In the genomic region with DNA sequence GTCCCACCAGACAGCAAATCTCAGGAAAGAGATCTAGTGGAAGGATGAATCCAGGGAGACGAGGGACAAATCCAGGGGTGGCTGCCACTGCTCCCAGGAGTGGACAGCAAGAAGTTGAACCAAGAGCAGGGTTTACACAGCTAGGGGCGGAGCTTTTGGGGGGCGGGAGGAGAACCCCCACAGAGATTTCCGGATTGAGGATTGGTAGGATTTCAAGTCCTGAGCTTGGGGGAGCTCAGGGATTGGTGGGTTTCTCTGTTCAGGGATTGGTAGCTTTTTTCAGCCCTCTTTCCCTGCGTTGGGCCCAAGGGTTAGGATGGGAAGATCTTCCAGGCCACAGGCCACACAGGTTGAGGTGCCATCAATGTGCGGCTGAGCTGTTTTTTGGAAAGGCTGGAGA, we compare ENCODE assay signal across 19 mouse cellular contexts. TPM values are rescaled to one million over a fixed set of nuclear protein-coding genes. Genes with fewer than 3 reads are reported as not detected.
"Had no signal": no experiment of that assay in that cellular context is flagged by ENCODE, and none has a peak within 500 bp of the region (broad histone marks: within the 10 kb centered on the region; RNA-seq: fewer than 3 reads in every experiment).

No protein-coding gene starts in this region.

- H3K9ac ChIP-seq: lung, embryonic 14.5 days; stomach, embryonic 15.5 days had no signal

- DNase-seq: lung, adult 18-20 months; lung, embryonic 14.5 days; lung, postnatal 10 days; lung, postnatal 4 days; midbrain, embryonic 14.5 days; retina, postnatal 1 day; right cerebral cortex, adult 18-20 months; thymus, adult 18-20 months; thymus, postnatal 25 days; thymus, postnatal 4 days had no signal

- H3K4me1 ChIP-seq: stomach, embryonic 15.5 days had no signal

- H3K4me3 ChIP-seq: myocyte had no signal

- H3K36me3 ChIP-seq: midbrain, embryonic 10.5 days; midbrain, embryonic 12.5 days; neural tube, embryonic 13.5 days; neural tube, embryonic 15.5 days; stomach, embryonic 15.5 days had no signal

- H3K27ac ChIP-seq: midbrain, embryonic 10.5 days; midbrain, embryonic 12.5 days; neural tube, embryonic 13.5 days; neural tube, embryonic 15.5 days; stomach, embryonic 15.5 days; stomach, postnatal 0 days had no signal

- H3K9me3 ChIP-seq: midbrain, embryonic 10.5 days; midbrain, embryonic 12.5 days; neural tube, embryonic 13.5 days; neural tube, embryonic 15.5 days; stomach, embryonic 15.5 days had no signal

RNA-seq across cellular contexts. Expression of gene Gm10428, which starts 5.0 kb away (rescaled TPM):
- total RNA-seq: megakaryocyte, adult 5-6 weeks; megakaryocyte-erythroid progenitor cell, adult 5-6 weeks had no signal
